9 mouse cellular contexts compared by ENCODE assay signal in the genomic region with DNA sequence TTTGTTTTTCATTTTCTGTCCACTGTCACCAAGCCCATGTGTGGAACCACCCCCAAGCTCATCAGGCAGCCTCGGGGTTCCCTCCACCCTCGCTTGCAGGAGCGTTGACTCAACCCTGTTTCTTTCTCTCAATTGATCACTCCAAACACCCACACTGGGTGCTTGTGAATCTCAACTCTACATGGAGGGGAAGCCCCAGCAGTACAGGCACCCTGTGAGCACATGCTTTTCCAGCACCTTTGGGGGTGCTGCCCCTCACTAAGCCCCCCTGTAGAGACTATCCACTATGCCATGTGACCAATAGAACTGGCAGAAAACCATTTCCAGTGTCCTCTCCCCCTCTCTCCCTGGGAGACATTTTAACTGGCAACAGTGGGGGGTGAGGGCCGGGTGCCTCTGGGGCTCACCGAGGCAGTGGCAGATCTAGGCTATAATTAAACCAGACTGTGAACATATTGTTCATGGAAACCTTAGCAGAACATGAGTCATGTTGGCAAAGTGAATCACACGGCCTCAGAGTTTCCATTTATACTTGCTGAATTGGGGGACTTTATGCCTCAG.
DNase-seq lines count a peak whose midpoint lies in the region; ATAC-seq and TF ChIP-seq lines count a peak whose summit lies in the region.
"Had no signal": no experiment of that assay in that cellular context is flagged by ENCODE, and none has a peak within 500 bp of the region (broad histone marks: within the 10 kb centered on the region; RNA-seq: fewer than 3 reads in every experiment).

No protein-coding gene starts in this region.

- H3K4me3 ChIP-seq in forebrain, postnatal 0 days (ENCODE audit: low read depth, low read length), result no peak overlapping the region
- H3K4me3 ChIP-seq in limb, embryonic 15.5 days, result no peak overlapping the region
- H3K4me3 ChIP-seq: liver, embryonic 15.5 days had no signal

- H3K4me2 ChIP-seq in forebrain, postnatal 0 days (ENCODE audit: low read depth), result no peak overlapping the region
- no peak overlapping the region for H3K4me2 ChIP-seq in limb, embryonic 15.5 days
- H3K4me2 ChIP-seq: liver, embryonic 15.5 days had no signal

- no peak for TF ChIP-seq CTCF in forebrain, postnatal 0 days (IDR thresholded peaks at IDR 0.05; ENCODE audit: low read depth)

- H3K9me3 ChIP-seq in forebrain, postnatal 0 days (ENCODE audit: low read length), result no peaks in the 10 kb centered on the region
- no peaks in the 10 kb centered on the region for H3K9me3 ChIP-seq in limb, embryonic 15.5 days
- H3K9me3 ChIP-seq: liver, embryonic 15.5 days had no signal

- H3K9ac ChIP-seq in forebrain, postnatal 0 days, result no peak overlapping the region
- H3K9ac ChIP-seq in limb, embryonic 15.5 days, result no peak overlapping the region
- H3K9ac ChIP-seq: liver, embryonic 15.5 days had no signal

- H3K36me3 ChIP-seq in forebrain, postnatal 0 days (ENCODE audit: insufficient read depth), result no peaks in the 10 kb centered on the region
- H3K36me3 ChIP-seq in limb, embryonic 15.5 days, result no peaks in the 10 kb centered on the region
- H3K36me3 ChIP-seq: liver, embryonic 15.5 days had no signal

- H3K4me1 ChIP-seq in forebrain, postnatal 0 days (ENCODE audit: insufficient read depth), result no peaks in the 10 kb centered on the region; the same call in 1 of the 2 replicates
- peaks cover 6% of the 10 kb centered on the region; the same call in 1 of the 2 replicates for H3K4me1 ChIP-seq in limb, embryonic 15.5 days
- H3K4me1 ChIP-seq: liver, embryonic 15.5 days had no signal

- 49% methylated on average over 6 of the region's 6 CpGs for WGBS in forebrain, postnatal 0 days
- WGBS in limb, embryonic 15.5 days, result 48% methylated on average over 6 of the region's 6 CpGs

- peak; percentile 22 to 77 for DNase-seq in left cerebral cortex, adult 8-10 months (ENCODE audit: low spot score in 2 of 2)
- DNase-seq in left cerebral cortex, adult 11 months (ENCODE audit: low spot score), result no peak
- DNase-seq in forebrain, postnatal 0 days, result no peak
- no peak for DNase-seq in thymus, adult 18-20 months
- no peak for DNase-seq in urinary bladder, adult 2 months (ENCODE audit: low spot score)
- DNase-seq: kidney, adult 8-10 months had no signal

- H3K27ac ChIP-seq in forebrain, postnatal 0 days (ENCODE audit: low read depth, low read length), result no peak overlapping the region
- peak overlapping the region; percentile 61 for H3K27ac ChIP-seq in limb, embryonic 15.5 days
- H3K27ac ChIP-seq: liver, embryonic 15.5 days had no signal

- no peaks in the 10 kb centered on the region for H3K27me3 ChIP-seq in forebrain, postnatal 0 days (ENCODE audit: insufficient read depth, low read length)
- no peaks in the 10 kb centered on the region for H3K27me3 ChIP-seq in limb, embryonic 15.5 days
- H3K27me3 ChIP-seq: liver, embryonic 15.5 days had no signal

- peak; percentile 75 for ATAC-seq in activated CD4-positive, CD25-positive, alpha-beta regulatory T cell, adult 4 months
- peak; percentile 72 for ATAC-seq in forebrain, postnatal 0 days
- 0 out of 2 replicates have a peak, but pooled peaks have one; percentile 52 for ATAC-seq in limb, embryonic 15.5 days (ENCODE audit: insufficient number of reproducible peaks, low FRiP score, low TSS enrichment, low read depth)

Comparison
In these comparisons a context has a peak if more than half of its experiments do, and no peak if none do; other contexts are left out.
1. DNase-seq: peak in left cerebral cortex, adult 8-10 months (2 of 2); none in left cerebral cortex, adult 11 months (single experiment), forebrain, postnatal 0 days (single experiment), thymus, adult 18-20 months (0 of 2) and urinary bladder, adult 2 months (single experiment).
2. Peak in every context shown above with its lines, with median percentiles within 50 percentile points of each other: ATAC-seq.